In genomic region chr3:40808686-40809085, GRCm38 (mm10) we compare ENCODE assay signal across 18 mouse cellular contexts. TPM values are rescaled to one million over a fixed set of nuclear protein-coding genes. Genes with fewer than 3 reads are reported as not detected.
DNase-seq lines count a peak whose midpoint lies in the region; ATAC-seq and TF ChIP-seq lines count a peak whose summit lies in the region.
"Had no signal": no experiment of that assay in that cellular context is flagged by ENCODE, and none has a peak within 500 bp of the region (broad histone marks: within the 10 kb centered on the region; RNA-seq: fewer than 3 reads in every experiment).

No protein-coding gene starts in this region.

- no peaks in the 10 kb centered on the region for H3K27me3 ChIP-seq in heart, embryonic 10.5 days (ENCODE audit: insufficient read depth, poor library complexity, severe bottlenecking)
- H3K27me3 ChIP-seq in Patski = no peaks in the 10 kb centered on the region
- H3K27me3 ChIP-seq in hindbrain, embryonic 11.5 days (ENCODE audit: control insufficient read depth, insufficient read depth, low read length) = no peaks in the 10 kb centered on the region
- H3K27me3 ChIP-seq: embryonic facial prominence, embryonic 12.5 days; forebrain, embryonic 13.5 days; forebrain, embryonic 15.5 days had no signal

- no peak overlapping the region for H3K27ac ChIP-seq in heart, embryonic 10.5 days
- no peak overlapping the region for H3K27ac ChIP-seq in hindbrain, embryonic 11.5 days (ENCODE audit: low read depth, low read length)
- H3K27ac ChIP-seq: embryonic facial prominence, embryonic 10.5 days; embryonic facial prominence, embryonic 12.5 days; forebrain, embryonic 13.5 days; forebrain, embryonic 15.5 days had no signal

- in situ Hi-C loops in Patski (cut with MboI; ENCODE audit: low pct_unique_long_range_greater_than_20kb) = no loop called here

- TF ChIP-seq CTCF in Patski (IDR thresholded peaks at IDR 0.05) = no peak

- H3K9ac ChIP-seq in hindbrain, embryonic 11.5 days (ENCODE audit: low read depth, low read length) = no peak overlapping the region
- H3K9ac ChIP-seq: embryonic facial prominence, embryonic 12.5 days; forebrain, embryonic 13.5 days; forebrain, embryonic 15.5 days; forebrain, postnatal 0 days had no signal

- no peaks in the 10 kb centered on the region for H3K9me3 ChIP-seq in heart, embryonic 10.5 days
- H3K9me3 ChIP-seq in hindbrain, embryonic 11.5 days (ENCODE audit: control insufficient read depth, low read length) = no peaks in the 10 kb centered on the region
- H3K9me3 ChIP-seq: embryonic facial prominence, embryonic 10.5 days; embryonic facial prominence, embryonic 12.5 days; forebrain, embryonic 13.5 days; forebrain, embryonic 15.5 days had no signal

- no peaks in the 10 kb centered on the region for H3K4me1 ChIP-seq in heart, embryonic 10.5 days
- H3K4me1 ChIP-seq in hindbrain, embryonic 11.5 days (replicated peaks; ENCODE audit: control insufficient read depth, insufficient read depth, low read length) = no peaks in the 10 kb centered on the region
- H3K4me1 ChIP-seq: embryonic facial prominence, embryonic 10.5 days; forebrain, embryonic 13.5 days; forebrain, embryonic 15.5 days had no signal

- H3K4me3 ChIP-seq in heart, embryonic 10.5 days = no peak overlapping the region
- no peak overlapping the region for H3K4me3 ChIP-seq in hindbrain, embryonic 11.5 days (ENCODE audit: low read depth, low read length)
- H3K4me3 ChIP-seq: embryonic facial prominence, embryonic 10.5 days; embryonic facial prominence, embryonic 12.5 days; forebrain, embryonic 13.5 days; forebrain, embryonic 15.5 days had no signal

- H3K36me3 ChIP-seq in heart, embryonic 10.5 days = peaks cover 82% of the 10 kb centered on the region
- H3K36me3 ChIP-seq in hindbrain, embryonic 11.5 days (ENCODE audit: control insufficient read depth, insufficient read depth, low read length) = 0 out of 2 replicates have a peak, but pooled peaks cover 2% of the 10 kb centered on the region

- CTCF ChIA-PET in Patski (lab: Charles Lee) = interaction anchor here (1.0 to 2.2 kb wide), 4 partner anchors 11 to 37 kb away, joined by 3 to 9 read pairs (median 3); no protein-coding TSS in a partner anchor

- POLR2A ChIA-PET in Patski (lab: Charles Lee) = no interaction called here

- DNase-seq in heart, adult 11 months = peak; percentile 78
- DNase-seq in heart, embryonic 10.5 days (ENCODE audit: low spot score) = no peak
- DNase-seq in Patski (ENCODE audit: low read depth, low spot score) = no peak
- DNase-seq in layer of hippocampus, postnatal 36 days = no peak
- DNase-seq in hindbrain, embryonic 11.5 days (ENCODE audit: low spot score) = no peak
- DNase-seq: adrenal gland, adult 8-10 months; adrenal gland, postnatal 14 days; adrenal gland, postnatal 36 days; cerebellum, adult 11-12 months; cerebellum, adult 2 months; cerebellum, adult 9-10 months; cerebellum, postnatal 10 days; cerebellum, postnatal 25 days; forebrain, postnatal 0 days had no signal

- ATAC-seq in Patski = peak; percentile 44
- no peak for ATAC-seq in hindbrain, embryonic 11.5 days (ENCODE audit: low FRiP score)
- ATAC-seq: forebrain, embryonic 13.5 days; forebrain, embryonic 15.5 days; forebrain, postnatal 0 days had no signal

- H3K4me2 ChIP-seq in hindbrain, embryonic 11.5 days (replicated peaks; ENCODE audit: low read depth, low read length) = no peak overlapping the region
- H3K4me2 ChIP-seq: embryonic facial prominence, embryonic 12.5 days; forebrain, embryonic 13.5 days; forebrain, embryonic 15.5 days had no signal

- 97% methylated on average over 10 of the region's 10 CpGs for WGBS in heart, embryonic 10.5 days
- 95% methylated on average over 10 of the region's 10 CpGs for WGBS in hindbrain, embryonic 11.5 days

RNA-seq across cellular contexts. Expression of gene Plk4, which starts 8.9 kb away (rescaled TPM):
- polyA plus RNA-seq in heart, embryonic 10.5 days (2016; fragmentation: Nextera tagmentation; extraction: Ambion mirVana) = 57.6 and 69.0 TPM in 2 replicates
- polyA plus RNA-seq in Patski (2021) = 36.7 TPM
- 1 to 10 TPM; 2.9 to 3.7 TPM for total RNA-seq in layer of hippocampus, postnatal 36 days (2021)
- polyA plus RNA-seq in hindbrain, embryonic 11.5 days (2014; fragmentation: Nextera tagmentation; extraction: Ambion mirVana) = 57.1 and 60.6 TPM in 2 replicates

RNA-seq across cellular contexts. Expression of gene Mfsd8, which starts 38.0 kb away (rescaled TPM):
- 5.2 TPM in 2 replicates for polyA plus RNA-seq in heart, embryonic 10.5 days (2016; fragmentation: Nextera tagmentation; extraction: Ambion mirVana)
- polyA plus RNA-seq in Patski (2021) = 9.1 TPM
- 10 to 100 TPM; 19.3 to 22.3 TPM for total RNA-seq in layer of hippocampus, postnatal 36 days (2021)
- 9.8 and 9.9 TPM in 2 replicates for polyA plus RNA-seq in hindbrain, embryonic 11.5 days (2014; fragmentation: Nextera tagmentation; extraction: Ambion mirVana)

RNA-seq across cellular contexts. Expression of gene Abhd18, which starts 38.1 kb away (rescaled TPM):
- 8.8 and 12.2 TPM in 2 replicates for polyA plus RNA-seq in heart, embryonic 10.5 days (2016; fragmentation: Nextera tagmentation; extraction: Ambion mirVana)
- polyA plus RNA-seq in Patski (2021) = 20.0 TPM
- total RNA-seq in layer of hippocampus, postnatal 36 days (2021) = 10 to 100 TPM; 12.0 to 12.4 TPM
- 5.2 and 8.6 TPM in 2 replicates for polyA plus RNA-seq in hindbrain, embryonic 11.5 days (2014; fragmentation: Nextera tagmentation; extraction: Ambion mirVana)
